Mouse (Mus musculus) CH12.LX (cell line): Measurements from ENCODE around the gene Qsox1. TPM values are rescaled to one million over a fixed set of nuclear protein-coding genes. Genes with fewer than 3 reads are reported as not detected.

Source experiments
- DNase-seq: peaks from one replicate; pipeline ENCODE4 v3.0.0-alpha.2; 2013; ENCODE audit errors: extremely low read depth
- H3K27ac ChIP-seq: 2 replicates; pipeline ENCODE4 v1.5.1; 2012; ENCODE audit warnings: low read depth, mild to moderate bottlenecking, control low read depth, moderate library complexity; ENCODE audit not compliant: insufficient read depth
- H3K27me3 ChIP-seq: replicated peaks from 2 replicates; pipeline ENCODE3; 2012; ENCODE audit warnings: inconsistent platforms
- H3K36me3 ChIP-seq, 2 experiments: replicated peaks in 1 of 2; 2 replicates each; pipeline versions ENCODE3 to v1.6.1; 2012; ENCODE audit warnings: inconsistent platforms in 1 of 2, low read length in 1 of 2, mild to moderate bottlenecking in 1 of 2, mixed read lengths in 1 of 2, moderate library complexity in 1 of 2; ENCODE audit not compliant: control insufficient read depth in 1 of 2, insufficient read depth in 1 of 2
- H3K4me1 ChIP-seq, 2 experiments: 2 replicates each; pipeline ENCODE4 v1.6.1; 2012; ENCODE audit warnings: inconsistent platforms in 1 of 2, moderate library complexity in 1 of 2; ENCODE audit not compliant: insufficient read depth in 2 of 2, control insufficient read depth in 1 of 2
- H3K4me2 ChIP-seq: 2 replicates; pipeline ENCODE4 v1.6.1; 2012; ENCODE audit warnings: low read depth, mild to moderate bottlenecking, control low read depth; ENCODE audit not compliant: poor library complexity, insufficient read depth, severe bottlenecking
- H3K4me3 ChIP-seq, 3 experiments: fragments of 150-350 bp in 1 of 3; sonication (generic) in 1 of 3; replicated peaks in 1 of 3; 2 replicates each; pipeline versions ENCODE3 to v1.5.1; 2011 to 2012; ENCODE audit warnings: low read depth in 2 of 3, low read length in 2 of 3, mild to moderate bottlenecking in 2 of 3, moderate library complexity in 2 of 3, control low read depth in 1 of 3, improper control_type of control experiment in 1 of 3, inconsistent platforms in 1 of 3, mixed read lengths in 1 of 3; ENCODE audit not compliant: poor library complexity in 1 of 3
- H3K79me2 ChIP-seq: replicated peaks from 2 replicates; pipeline ENCODE4 v1.6.1; 2012; ENCODE audit warnings: mild to moderate bottlenecking, moderate library complexity; ENCODE audit not compliant: control insufficient read depth, poor library complexity, insufficient read depth, severe bottlenecking; ENCODE audit errors: extremely low read depth
- H3K9ac ChIP-seq: 2 replicates; pipeline ENCODE4 v1.6.1; 2012; ENCODE audit warnings: low read depth, mild to moderate bottlenecking, control low read depth, moderate library complexity; ENCODE audit not compliant: insufficient read depth
- H3K9me3 ChIP-seq: replicated peaks from 2 replicates; pipeline ENCODE3; 2012; ENCODE audit warnings: low read length, inconsistent platforms, mixed read lengths
- CTCF ChIP-seq, 2 experiments: IDR thresholded peaks in 1 of 2; conservative IDR thresholded peaks in 1 of 2; 2 replicates each; pipeline ENCODE4 v1.5.1; 2011 to 2012; ENCODE audit warnings: low read depth in 2 of 2, low read length in 2 of 2, improper control_type of control experiment in 1 of 2, inconsistent platforms in 1 of 2, mild to moderate bottlenecking in 1 of 2, moderate library complexity in 1 of 2
- EP300 ChIP-seq: IDR thresholded peaks from 2 replicates; pipeline ENCODE4 v1.6.1; 2011; ENCODE audit warnings: low read length, improper control_type of control experiment
- ETS1 ChIP-seq: conservative IDR thresholded peaks from 2 replicates; pipeline ENCODE4 v1.6.1; 2012; ENCODE audit warnings: low read depth, mild to moderate bottlenecking, inconsistent platforms, low read length, improper control_type of control experiment, moderate library complexity
- JUND ChIP-seq: conservative IDR thresholded peaks from 2 replicates; pipeline ENCODE4 v1.6.1; 2011; ENCODE audit warnings: low read depth, low read length, improper control_type of control experiment
- MAX ChIP-seq: IDR thresholded peaks from 2 replicates; pipeline ENCODE4 v1.6.1; 2011; ENCODE audit warnings: low read length, improper control_type of control experiment
- MEF2A ChIP-seq: IDR thresholded peaks from 2 replicates; pipeline ENCODE4 v1.6.1; 2014; ENCODE audit warnings: low read depth, mild to moderate bottlenecking, inconsistent platforms, low read length, improper control_type of control experiment, borderline replicate concordance
- MXI1 ChIP-seq: IDR thresholded peaks from 2 replicates; pipeline ENCODE4 v1.6.1; 2011; ENCODE audit warnings: mild to moderate bottlenecking, low read depth, low read length, improper control_type of control experiment
- MYC ChIP-seq: IDR thresholded peaks from 2 replicates; pipeline ENCODE4 v1.6.1; 2011; ENCODE audit warnings: low read depth, mild to moderate bottlenecking, improper control_type of control experiment, low read length
- NRF1 ChIP-seq: IDR thresholded peaks from 2 replicates; pipeline ENCODE4 v1.6.1; 2014; ENCODE audit warnings: low read depth, mild to moderate bottlenecking, inconsistent platforms, low read length, improper control_type of control experiment, moderate library complexity
- TCF12 ChIP-seq: IDR thresholded peaks from 2 replicates; pipeline ENCODE4 v1.6.1; 2014; ENCODE audit warnings: low read depth, mild to moderate bottlenecking, inconsistent platforms, low read length, improper control_type of control experiment
- UBTF ChIP-seq: IDR thresholded peaks from 2 replicates; pipeline ENCODE4 v1.6.1; 2012; ENCODE audit warnings: low read depth, mild to moderate bottlenecking, inconsistent platforms, low read length, improper control_type of control experiment, moderate library complexity
- USF1 ChIP-seq: IDR thresholded peaks from 2 replicates; pipeline ENCODE4 v1.6.1; 2014; ENCODE audit warnings: low read depth, mild to moderate bottlenecking, inconsistent platforms, low read length, improper control_type of control experiment
- ZKSCAN1 ChIP-seq: IDR thresholded peaks from 2 replicates; pipeline ENCODE4 v1.6.1; 2012; ENCODE audit warnings: low read depth, inconsistent platforms, low read length, improper control_type of control experiment, borderline replicate concordance
- ZNF384 ChIP-seq: IDR thresholded peaks from 2 replicates; pipeline ENCODE4 v1.6.1; 2012; ENCODE audit warnings: low read depth, low read length, improper control_type of control experiment, inconsistent platforms
- dilution Hi-C: fragments of 300-500 bp; cut with MboI; formaldehyde crosslinking; loops from 2 replicates; pipeline ENCODE4 v1.14.3; 2020; ENCODE audit warnings: low sequenced_read_pairs; ENCODE audit not compliant: extremely low pct_unique_long_range_greater_than_20kb, extremely low pct_ligation_motif_present
- in situ Hi-C: fragments of 300-500 bp; cut with MboI; formaldehyde crosslinking; loops from 3 replicates; pipeline ENCODE4 v1.14.3; 2019; ENCODE audit warnings: low sequenced_read_pairs, low pct_ligation_motif_present, low pct_unique_long_range_greater_than_20kb, mixed read lengths
- polyA plus RNA-seq: library from polyadenylated mRNA; unstranded; fragments of >175 nt; gene quantifications from 2 replicates; pipeline ENCODE4 v1.2.1, GENCODE M21; 2012; ENCODE audit warnings: low read depth; ENCODE audit not compliant: insufficient read length
- total RNA-seq, 2 experiments: library from RNA; depleted of rRNA; stranded (reverse); fragments of 300-350 nt in 1 of 2; fragments of >200 nt in 1 of 2; gene quantifications; 2 replicates each; pipeline ENCODE4 v1.2.3; 2012 to 2014

Gene Qsox1
- total and polyA plus RNA-seq, 3 experiments = 8.6 to 13.7 (median 11.6) TPM

DNA sequence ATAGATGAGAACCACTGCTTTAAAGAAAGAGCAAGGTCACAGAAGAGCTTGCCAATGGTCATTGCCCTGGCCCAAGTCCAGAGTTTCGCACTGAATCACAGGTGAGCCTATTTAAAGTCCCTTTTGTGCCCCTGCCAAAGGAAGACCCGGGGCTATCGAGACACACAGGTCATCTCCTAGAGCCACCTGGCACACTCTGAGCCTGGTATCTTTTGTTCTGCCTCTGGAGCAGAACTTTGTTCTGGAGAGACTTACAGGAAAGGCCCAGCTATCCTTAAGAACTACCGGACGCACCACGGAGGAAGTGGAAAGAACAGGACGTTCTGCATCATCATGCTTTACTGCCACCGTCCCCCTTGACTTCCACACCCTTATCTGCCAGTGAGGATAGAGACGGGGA lies 7.1 kb downstream of the Qsox1 start:
- Histone ChIP-seq H3K4me3 (no peak overlapping the region), H3K79me2 (no peaks in the 10 kb centered on the region)
- no peak for DNase-seq
- TF ChIP-seq ZKSCAN1 (no peak), EP300 (no peak), MAX (no peak), JUND (no peak), CTCF (conservative IDR thresholded peaks at IDR 0.05 in 1 of 2, IDR thresholded peaks at IDR 0.05 in 1 of 2; ENCODE audit: low read depth in 2 of 2, low read length in 2 of 2) (no peak), TCF12 (no peak), MEF2A (no peak), ETS1 (no peak), MXI1 (no peak), UBTF (no peak), NRF1 (no peak), USF1 (no peak)
- TF ChIP-seq, all 38 proteins: peak for 0
- no peak overlapping the region for H3K9ac ChIP-seq
- no peaks in the 10 kb centered on the region for H3K27me3 ChIP-seq
- H3K9me3 ChIP-seq = no peaks in the 10 kb centered on the region
- peaks cover 0 to 41% of the 10 kb centered on the region in 2 experiments for H3K36me3 ChIP-seq
- in situ Hi-C loops (no loop called here), dilution Hi-C loops (no loop called here)
- H3K4me2 ChIP-seq = no peak overlapping the region
- no peak overlapping the region for H3K27ac ChIP-seq
- H3K4me1 ChIP-seq = peaks cover 3 to 12% of the 10 kb centered on the region in 2 experiments; a peak in 2 of 4 replicates

DNA sequence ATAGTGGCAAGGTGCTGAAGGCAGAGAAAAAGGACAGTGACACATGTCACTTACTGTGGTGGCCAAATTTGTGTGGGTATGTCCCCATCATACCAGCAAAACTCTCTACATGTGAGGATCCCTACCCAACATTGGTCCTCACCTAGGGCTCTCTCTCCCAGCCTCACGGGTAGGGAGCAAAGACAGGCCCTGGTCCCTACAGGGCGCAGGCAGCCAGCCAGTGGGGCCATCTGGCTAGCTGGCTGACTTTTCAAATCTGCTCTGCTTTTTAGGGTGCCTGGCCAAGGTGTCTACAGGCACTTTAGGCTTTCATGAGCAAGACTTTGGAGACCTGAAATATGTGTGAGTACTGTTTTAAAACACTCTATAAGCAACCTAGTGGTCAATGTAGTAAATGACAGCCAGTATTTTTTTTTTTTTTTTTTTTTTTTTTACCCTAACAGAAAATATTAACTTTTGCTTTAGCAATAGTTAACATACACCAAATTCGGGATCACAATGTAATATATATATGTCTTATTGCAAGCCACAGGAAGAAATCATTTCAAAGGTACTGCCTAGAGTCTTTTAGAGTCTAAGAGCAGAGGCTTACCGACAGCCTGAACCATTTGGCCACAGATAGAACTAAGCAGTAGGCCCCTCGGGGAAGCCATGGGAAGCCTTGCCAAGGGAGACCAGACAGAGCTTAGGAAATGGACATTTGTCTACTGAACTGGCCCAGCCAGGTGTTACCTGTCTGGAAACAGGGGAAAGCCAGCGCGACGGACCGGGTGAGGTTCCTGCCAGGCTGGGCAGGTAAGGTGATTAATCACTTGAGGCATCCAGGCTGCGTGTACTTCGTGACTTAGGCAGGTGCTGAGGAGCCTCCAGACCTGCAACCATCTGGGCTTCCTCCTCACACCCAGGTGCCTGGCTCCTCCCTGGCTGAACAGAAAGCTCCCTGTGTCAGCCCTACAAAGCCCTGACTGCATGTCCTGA lies 11.4 kb downstream of the Qsox1 start:
- in situ Hi-C loops (no loop called here), dilution Hi-C loops (no loop called here)
- Histone ChIP-seq H3K27ac (no peak overlapping the region), H3K9ac (no peak overlapping the region), H3K79me2 (no peaks in the 10 kb centered on the region), H3K4me2 (no peak overlapping the region), H3K4me3 (no peak overlapping the region), H3K27me3 (no peaks in the 10 kb centered on the region), H3K9me3 (peaks cover 5% of the 10 kb centered on the region), H3K4me1 (no peaks in the 10 kb centered on the region), H3K36me3 (peaks cover 0 to 49% of the 10 kb centered on the region in 2 experiments)
- TF ChIP-seq CTCF (conservative IDR thresholded peaks at IDR 0.05 in 1 of 2, IDR thresholded peaks at IDR 0.05 in 1 of 2; ENCODE audit: low read depth in 2 of 2, low read length in 2 of 2) (peak in 1 of 2 experiments; percentile 19; a peak in 1 of 4 replicates), MYC (no peak), ZNF384 (peak; percentile 92)
- DNase-seq = no peak
